Mouse (Mus musculus): ENCODE measurements at regions not wholly inside any gene's neighbourhood (a gene's known extent, or its start where the extent isn't known, plus 50 kb on each side); places are given as distances from the start of the nearest gene placed in this dataset.

DNA sequence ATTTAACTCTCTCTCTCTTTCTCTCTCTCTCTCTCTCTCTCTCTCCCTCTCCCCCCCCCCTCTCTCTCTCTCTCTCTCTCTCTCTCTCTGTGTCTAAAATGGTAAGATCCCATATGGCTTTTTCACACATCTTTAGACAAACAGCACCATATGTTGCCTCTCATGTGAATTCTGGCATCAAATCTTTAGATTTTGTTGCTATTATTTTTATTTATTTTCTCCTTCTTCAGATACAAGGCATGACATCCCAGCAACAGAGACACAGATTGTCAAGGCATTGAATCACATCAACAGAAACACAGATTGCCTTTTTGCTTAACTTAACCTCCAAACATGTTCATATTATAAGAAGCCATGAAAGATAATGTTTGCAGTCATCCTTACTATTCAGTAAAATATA, 85.6 kb downstream of the Alg10b start:
- Histone ChIP-seq H3K4me1 (ENCODE audit: control insufficient read depth, insufficient read depth, insufficient read length, low read length) (no peaks in the 10 kb centered on the region), H3K27ac (ENCODE audit: insufficient read depth, low read depth, low read length) (no peak overlapping the region), H3K4me3 (ENCODE audit: low read depth, low read length) (no peak overlapping the region), H3K36me3 (ENCODE audit: control insufficient read depth, insufficient read depth, low read length) (no peaks in the 10 kb centered on the region), H3K27me3 (ENCODE audit: control insufficient read depth, insufficient read depth, low read length) (no peaks in the 10 kb centered on the region)
- TF ChIP-seq CTCF (IDR thresholded peaks at IDR 0.05; ENCODE audit: extremely low read depth, insufficient read length, insufficient replicate concordance, low read depth, low read length) (no peak), POLR2A (IDR thresholded peaks at IDR 0.05; ENCODE audit: low read depth, low read length) (no peak)

- Histone ChIP-seq H3K27ac (ENCODE audit: insufficient read depth, low read depth, low read length) (no peak overlapping the region), H3K4me3 (ENCODE audit: low read depth, low read length) (no peak overlapping the region), H3K4me1 (ENCODE audit: control insufficient read depth, insufficient read depth, insufficient read length, low read length) (no peaks in the 10 kb centered on the region), H3K27me3 (ENCODE audit: control insufficient read depth, insufficient read depth, low read length) (no peaks in the 10 kb centered on the region), H3K36me3 (ENCODE audit: control insufficient read depth, insufficient read depth, low read length) (no peaks in the 10 kb centered on the region)
- TF ChIP-seq CTCF (IDR thresholded peaks at IDR 0.05; ENCODE audit: extremely low read depth, insufficient read length, insufficient replicate concordance, low read depth, low read length) (no peak), POLR2A (IDR thresholded peaks at IDR 0.05; ENCODE audit: low read depth, low read length) (no peak)
- WGBS, result 68% methylated on average over 3 of the region's 3 CpGs
Measured at GRCm38 (mm10) chr15:90321774-90322173, 97.7 kb downstream of the Alg10b start.

GRCm38 (mm10) chr15:90333275-90333674, 109.2 kb downstream of the Alg10b start:
- Histone ChIP-seq H3K27me3 (ENCODE audit: control insufficient read depth, insufficient read depth, low read length) (no peaks in the 10 kb centered on the region), H3K4me3 (ENCODE audit: low read depth, low read length) (no peak overlapping the region), H3K4me1 (ENCODE audit: control insufficient read depth, insufficient read depth, insufficient read length, low read length) (peaks cover 2% of the 10 kb centered on the region; the same call in 1 of the 2 replicates), H3K36me3 (ENCODE audit: control insufficient read depth, insufficient read depth, low read length) (no peaks in the 10 kb centered on the region), H3K27ac (ENCODE audit: insufficient read depth, low read depth, low read length) (no peak overlapping the region)
- 66% methylated on average over 4 of the region's 4 CpGs for WGBS
- TF ChIP-seq CTCF (IDR thresholded peaks at IDR 0.05; ENCODE audit: extremely low read depth, insufficient read length, insufficient replicate concordance, low read depth, low read length) (no peak), POLR2A (IDR thresholded peaks at IDR 0.05; ENCODE audit: low read depth, low read length) (no peak)

DNA sequence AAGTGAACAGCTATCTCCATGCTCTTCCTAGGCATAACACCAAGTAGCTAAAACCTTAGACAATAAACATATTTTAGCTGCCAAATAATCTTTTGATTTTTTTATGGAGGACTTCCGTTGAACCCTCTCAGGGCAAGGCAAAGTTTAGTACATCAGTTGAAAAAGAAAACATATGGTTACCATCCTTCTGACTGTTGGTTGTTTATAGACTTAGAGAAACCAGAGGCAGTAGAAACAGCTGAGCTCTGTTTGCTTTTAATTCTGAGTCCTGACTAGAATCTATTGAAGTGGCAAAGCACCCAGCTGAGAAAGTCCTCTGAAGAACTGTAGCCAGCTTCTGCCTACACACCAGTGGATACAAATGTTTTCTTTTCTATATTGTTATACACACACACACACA, 109.7 kb downstream of the Alg10b start:
- no peak overlapping the region for H3K4me3 ChIP-seq (ENCODE audit: low read depth, low read length)
- H3K4me1 ChIP-seq (ENCODE audit: control insufficient read depth, insufficient read depth, insufficient read length, low read length), result peaks cover 2% of the 10 kb centered on the region; the same call in 1 of the 2 replicates
- 50% methylated on average over 1 of the region's 1 CpGs for WGBS
- no peaks in the 10 kb centered on the region for H3K36me3 ChIP-seq (ENCODE audit: control insufficient read depth, insufficient read depth, low read length)
- TF ChIP-seq CTCF (IDR thresholded peaks at IDR 0.05; ENCODE audit: extremely low read depth, insufficient read length, insufficient replicate concordance, low read depth, low read length) (no peak), POLR2A (IDR thresholded peaks at IDR 0.05; ENCODE audit: low read depth, low read length) (no peak)
- H3K27me3 ChIP-seq (ENCODE audit: control insufficient read depth, insufficient read depth, low read length), result no peaks in the 10 kb centered on the region
- no peak overlapping the region for H3K27ac ChIP-seq (ENCODE audit: insufficient read depth, low read depth, low read length)

DNA sequence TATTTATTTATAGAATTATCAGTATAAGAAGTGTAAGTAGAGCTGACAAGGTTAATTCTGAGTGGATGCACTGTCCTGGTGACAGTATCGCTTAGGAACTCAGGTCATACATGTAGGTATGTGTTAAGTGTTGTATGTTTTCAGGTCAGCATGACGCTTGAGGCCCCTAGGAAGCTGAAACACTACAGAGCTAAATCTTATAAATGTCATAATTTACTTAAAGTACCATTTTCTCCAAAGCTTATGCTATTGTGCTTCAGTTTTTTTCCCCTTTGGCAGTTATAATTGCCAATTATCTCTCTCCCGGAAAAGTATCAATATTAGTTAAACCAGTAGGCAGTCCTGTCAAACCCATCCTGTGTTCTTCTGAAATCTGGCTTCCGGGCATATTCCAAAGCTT, 110.3 kb downstream of the Alg10b start:
- Histone ChIP-seq H3K27ac (ENCODE audit: insufficient read depth, low read depth, low read length) (no peak overlapping the region), H3K4me1 (ENCODE audit: control insufficient read depth, insufficient read depth, insufficient read length, low read length) (peaks cover 2% of the 10 kb centered on the region; the same call in 1 of the 2 replicates), H3K4me3 (ENCODE audit: low read depth, low read length) (no peak overlapping the region), H3K36me3 (ENCODE audit: control insufficient read depth, insufficient read depth, low read length) (no peaks in the 10 kb centered on the region), H3K27me3 (ENCODE audit: control insufficient read depth, insufficient read depth, low read length) (no peaks in the 10 kb centered on the region)
- TF ChIP-seq POLR2A (IDR thresholded peaks at IDR 0.05; ENCODE audit: low read depth, low read length) (no peak), CTCF (IDR thresholded peaks at IDR 0.05; ENCODE audit: extremely low read depth, insufficient read length, insufficient replicate concordance, low read depth, low read length) (no peak)
- WGBS, result 84% methylated on average over 4 of the region's 4 CpGs

- Histone ChIP-seq H3K27ac (ENCODE audit: insufficient read depth, low read depth, low read length) (no peak overlapping the region), H3K4me3 (ENCODE audit: low read depth, low read length) (no peak overlapping the region), H3K4me1 (ENCODE audit: control insufficient read depth, insufficient read depth, insufficient read length, low read length) (peaks cover 2% of the 10 kb centered on the region; the same call in 1 of the 2 replicates), H3K27me3 (ENCODE audit: control insufficient read depth, insufficient read depth, low read length) (no peaks in the 10 kb centered on the region), H3K36me3 (ENCODE audit: control insufficient read depth, insufficient read depth, low read length) (no peaks in the 10 kb centered on the region)
- TF ChIP-seq POLR2A (IDR thresholded peaks at IDR 0.05; ENCODE audit: low read depth, low read length), result no peak
- no peak for TF ChIP-seq CTCF (IDR thresholded peaks at IDR 0.05; ENCODE audit: extremely low read depth, insufficient read length, insufficient replicate concordance, low read depth, low read length)
- 32% methylated on average over 7 of the region's 7 CpGs for WGBS
Measured at GRCm38 (mm10) chr15:90335506-90335905, 111.4 kb downstream of the Alg10b start.

GRCm38 (mm10) chr15:90340089-90340488, 116.0 kb downstream of the Alg10b start:
- no peaks in the 10 kb centered on the region for H3K27me3 ChIP-seq (ENCODE audit: control insufficient read depth, insufficient read depth, low read length)
- H3K4me1 ChIP-seq (ENCODE audit: control insufficient read depth, insufficient read depth, insufficient read length, low read length), result peaks cover 2% of the 10 kb centered on the region; the same call in 1 of the 2 replicates
- no peak overlapping the region for H3K27ac ChIP-seq (ENCODE audit: insufficient read depth, low read depth, low read length)
- H3K36me3 ChIP-seq (ENCODE audit: control insufficient read depth, insufficient read depth, low read length), result no peaks in the 10 kb centered on the region
- no peak for TF ChIP-seq CTCF (IDR thresholded peaks at IDR 0.05; ENCODE audit: extremely low read depth, insufficient read length, insufficient replicate concordance, low read depth, low read length)
- no peak for TF ChIP-seq POLR2A (IDR thresholded peaks at IDR 0.05; ENCODE audit: low read depth, low read length)
- no peak overlapping the region for H3K4me3 ChIP-seq (ENCODE audit: low read depth, low read length)
- 89% methylated on average over 1 of the region's 1 CpGs for WGBS

DNA sequence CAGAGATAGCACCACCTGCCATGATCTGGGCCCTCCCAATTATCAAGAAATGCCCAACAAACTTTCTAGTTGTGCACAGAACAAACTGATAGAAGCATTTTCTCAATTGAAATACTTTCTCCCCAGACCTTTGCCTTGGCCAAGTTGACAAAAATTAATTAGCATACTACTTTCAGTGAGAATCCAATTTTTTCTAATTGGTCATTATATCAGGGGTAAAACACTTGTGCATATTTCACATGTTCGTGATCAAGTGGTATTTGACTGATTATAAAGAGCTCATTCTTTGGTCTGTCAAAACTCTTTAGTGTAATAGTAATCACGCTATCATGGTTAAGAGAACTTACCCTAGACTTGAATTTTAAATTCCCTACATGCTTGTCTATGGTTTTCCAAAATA, 117.2 kb downstream of the Alg10b start:
- H3K4me3 ChIP-seq (ENCODE audit: low read depth, low read length), result no peak overlapping the region
- H3K27me3 ChIP-seq (ENCODE audit: control insufficient read depth, insufficient read depth, low read length), result no peaks in the 10 kb centered on the region
- 91% methylated on average over 2 of the region's 2 CpGs for WGBS
- H3K4me1 ChIP-seq (ENCODE audit: control insufficient read depth, insufficient read depth, insufficient read length, low read length), result no peaks in the 10 kb centered on the region
- H3K27ac ChIP-seq (ENCODE audit: insufficient read depth, low read depth, low read length), result no peak overlapping the region
- no peak for TF ChIP-seq POLR2A (IDR thresholded peaks at IDR 0.05; ENCODE audit: low read depth, low read length)
- no peak for TF ChIP-seq CTCF (IDR thresholded peaks at IDR 0.05; ENCODE audit: extremely low read depth, insufficient read length, insufficient replicate concordance, low read depth, low read length)
- no peaks in the 10 kb centered on the region for H3K36me3 ChIP-seq (ENCODE audit: control insufficient read depth, insufficient read depth, low read length)
